Mouse (Mus musculus) heart, postnatal 0 days (tissue): ENCODE results near the gene Prickle4. TPM values are rescaled to one million over a fixed set of nuclear protein-coding genes. Genes with fewer than 3 reads are reported as not detected.
A peak's percentile ranks its signal among the peaks of the same experiment; 100 is the strongest.

Source experiments
- ATAC-seq: fragments of 200-750 bp; cut with Nextera tagmentation; 2 replicates; pipeline ENCODE4 v1.8.0; 2017; ENCODE audit warnings: low read depth, moderate number of reproducible peaks, moderate library complexity; ENCODE audit not compliant: insufficient read depth
- DNase-seq: peaks from one replicate; pipeline ENCODE4 v3.0.0-alpha.2; 2016; ENCODE audit warnings: low spot score
- H3K27ac ChIP-seq: fragments of 300-500 bp; sonication (generic); 2 replicates; pipeline ENCODE4 v1.5.1; 2014; ENCODE audit warnings: low read depth, mild to moderate bottlenecking
- H3K27me3 ChIP-seq: fragments of 300-500 bp; sonication (generic); 2 replicates; pipeline ENCODE4 v1.6.1; 2014; ENCODE audit warnings: low read length, mixed read lengths; ENCODE audit not compliant: control insufficient read depth, insufficient read depth
- H3K36me3 ChIP-seq: fragments of 300-500 bp; sonication (generic); replicated peaks from 2 replicates; pipeline ENCODE4 v1.6.1; 2014; ENCODE audit warnings: low read length, mixed read lengths; ENCODE audit not compliant: control insufficient read depth, insufficient read depth
- H3K4me1 ChIP-seq: fragments of 300-500 bp; sonication (generic); 2 replicates; pipeline ENCODE4 v1.6.1; 2014; ENCODE audit warnings: antibody characterized with exemption; ENCODE audit not compliant: control insufficient read depth, insufficient read depth
- H3K4me2 ChIP-seq: fragments of 300-500 bp; sonication (generic); 2 replicates; pipeline ENCODE4 v1.6.1; 2014; ENCODE audit warnings: low read depth, mild to moderate bottlenecking, low read length, moderate library complexity
- H3K4me3 ChIP-seq: fragments of 300-500 bp; sonication (generic); 2 replicates; pipeline ENCODE4 v1.5.1; 2014; ENCODE audit warnings: low read depth, low read length
- H3K9ac ChIP-seq: fragments of 300-500 bp; sonication (generic); replicated peaks from 2 replicates; pipeline ENCODE4 v1.6.1; 2014; ENCODE audit warnings: low read depth, low read length, mixed read lengths
- H3K9me3 ChIP-seq: fragments of 300-500 bp; sonication (generic); replicated peaks from 2 replicates; pipeline ENCODE4 v1.6.1; 2016; ENCODE audit warnings: low read length; ENCODE audit not compliant: control insufficient read depth
- CTCF ChIP-seq: IDR thresholded peaks from 2 replicates; pipeline ENCODE4 v1.5.1; 2016; ENCODE audit warnings: antibody characterized with exemption, control low read depth, low read depth
- EP300 ChIP-seq: IDR thresholded peaks from 2 replicates; pipeline ENCODE4 v1.6.1; 2016; ENCODE audit warnings: antibody characterized with exemption, low read depth
- WGBS: fragments of 180-500 bp; shearing (Covaris S2); extraction: QIAGEN DNeasy Blood & Tissue Kit; methylation state at CpG from one replicate; pipeline ENCODE4 v1.1.7; 2014; 5-methylcytosine and 5-hydroxymethylcytosine counted together
- polyA plus RNA-seq: library from polyadenylated mRNA; unstranded; fragments of >200 nt; fragmentation: Nextera tagmentation; extraction: Ambion mirVana; gene quantifications from 2 replicates; pipeline ENCODE4 v1.2.1, GENCODE M21; 2015
- total RNA-seq: library from RNA; depleted of rRNA; stranded (reverse); fragments of >200 nt; gene quantifications from 2 replicates; pipeline ENCODE4 v1.2.3, GENCODE M21; 2014; ENCODE audit warnings: low replicate concordance; rRNA removed

The Prickle4 gene
- total RNA-seq (9.9 TPM in 1 of 2 replicates, not detected in the other), polyA plus RNA-seq (0.36 and 0.93 TPM in 2 replicates)

GRCm38 (mm10) chr17:47694503-47695336 is at the start of gene Prickle4:
Gene Prickle4, minus strand, starts transcription at chr17:47694736.
- DNase-seq (peak; percentile 95), ATAC-seq (peak; percentile 97)
- Histone ChIP-seq H3K9ac (peak within 1 kb of the TSS; percentile 89), H3K36me3 (peaks cover 5% of the 10 kb centered on the region; the same call in 1 of the 2 replicates), H3K9me3 (no peaks in the 10 kb centered on the region), H3K27ac (peak within 1 kb of the TSS; percentile 64), H3K27me3 (no peaks in the 10 kb centered on the region), H3K4me1 (peaks cover 11% of the 10 kb centered on the region; the same call in 1 of the 2 replicates), H3K4me2 (peak within 1 kb of the TSS; percentile 89), H3K4me3 (peak within 1 kb of the TSS; percentile 93)
- TF ChIP-seq CTCF, result peak; percentile 83
- TF ChIP-seq EP300, result no peak
- WGBS, result under 1% methylated on average over 80 of the region's 82 CpGs

GRCm38 (mm10) chr17:47744086-47744485 is 49.5 kb upstream of the Prickle4 start:
- WGBS, result 92% methylated on average over 14 of the region's 14 CpGs
- Histone ChIP-seq H3K27ac (no peak overlapping the region), H3K27me3 (no peaks in the 10 kb centered on the region), H3K9ac (no peak overlapping the region), H3K9me3 (0 out of 2 replicates have a peak, but pooled peaks cover 6% of the 10 kb centered on the region), H3K4me2 (no peak overlapping the region), H3K4me1 (peaks cover 30% of the 10 kb centered on the region; the same call in 1 of the 2 replicates), H3K4me3 (no peak overlapping the region), H3K36me3 (no peaks in the 10 kb centered on the region)
- TF ChIP-seq EP300, result no peak
- TF ChIP-seq CTCF, result no peak
- no peak for DNase-seq
- no peak for ATAC-seq

- peaks cover 27% of the 10 kb centered on the region; the same call in 1 of the 2 replicates for H3K4me1 ChIP-seq
- H3K9ac ChIP-seq, result no peak overlapping the region
- H3K4me2 ChIP-seq, result no peak overlapping the region
- 17% methylated on average over 16 of the region's 16 CpGs for WGBS
- no peak overlapping the region for H3K4me3 ChIP-seq
- ATAC-seq, result no peak
- 0 out of 2 replicates have a peak, but pooled peaks cover 6% of the 10 kb centered on the region for H3K9me3 ChIP-seq
- no peak for DNase-seq
- TF ChIP-seq CTCF (peak; percentile 43; the same call in 1 of the 2 replicates), EP300 (no peak)
- H3K36me3 ChIP-seq, result no peaks in the 10 kb centered on the region
- H3K27ac ChIP-seq, result no peak overlapping the region
- H3K27me3 ChIP-seq, result no peaks in the 10 kb centered on the region
These were observed 48.6 kb upstream of the Prickle4 start for GRCm38 (mm10) chr17:47742991-47743734.

GRCm38 (mm10) chr17:47740186-47740585 is 45.6 kb upstream of the Prickle4 start:
- TF ChIP-seq EP300 (no peak), CTCF (peak; percentile 9; the same call in 1 of the 2 replicates)
- Histone ChIP-seq H3K9ac (no peak overlapping the region), H3K4me1 (peaks cover 25% of the 10 kb centered on the region; the same call in 1 of the 2 replicates), H3K27ac (no peak overlapping the region), H3K27me3 (no peaks in the 10 kb centered on the region), H3K36me3 (no peaks in the 10 kb centered on the region), H3K4me2 (no peak overlapping the region), H3K4me3 (no peak overlapping the region), H3K9me3 (0 out of 2 replicates have a peak, but pooled peaks cover 6% of the 10 kb centered on the region)
- 94% methylated on average over 2 of the region's 2 CpGs for WGBS
- no peak for ATAC-seq
- DNase-seq, result no peak

GRCm38 (mm10) chr17:47738879-47739798 is 44.6 kb upstream of the Prickle4 start:
- WGBS, result 20% methylated on average over 20 of the region's 20 CpGs
- no peak for ATAC-seq
- Histone ChIP-seq H3K9ac (peak overlapping the region; percentile 92), H3K4me2 (peak overlapping the region; percentile 95), H3K4me3 (peak overlapping the region; percentile 93), H3K9me3 (no peaks in the 10 kb centered on the region), H3K4me1 (peaks cover 25% of the 10 kb centered on the region; the same call in 1 of the 2 replicates), H3K27me3 (no peaks in the 10 kb centered on the region), H3K36me3 (no peaks in the 10 kb centered on the region), H3K27ac (peak overlapping the region; percentile 94)
- TF ChIP-seq CTCF (no peak), EP300 (no peak)
- peak; percentile 41 for DNase-seq
